Mouse (Mus musculus) spleen, embryonic (tissue): ENCODE data around the gene Aar2.

ENCODE experiments used
- CTCF ChIA-PET: fragments of 350-600 bp; sonication (Branson Sonifier 250); formaldehyde crosslinking; loops from one replicate; lab custom pipeline; 2022; lab: Charles Lee

The Aar2 gene

DNA sequence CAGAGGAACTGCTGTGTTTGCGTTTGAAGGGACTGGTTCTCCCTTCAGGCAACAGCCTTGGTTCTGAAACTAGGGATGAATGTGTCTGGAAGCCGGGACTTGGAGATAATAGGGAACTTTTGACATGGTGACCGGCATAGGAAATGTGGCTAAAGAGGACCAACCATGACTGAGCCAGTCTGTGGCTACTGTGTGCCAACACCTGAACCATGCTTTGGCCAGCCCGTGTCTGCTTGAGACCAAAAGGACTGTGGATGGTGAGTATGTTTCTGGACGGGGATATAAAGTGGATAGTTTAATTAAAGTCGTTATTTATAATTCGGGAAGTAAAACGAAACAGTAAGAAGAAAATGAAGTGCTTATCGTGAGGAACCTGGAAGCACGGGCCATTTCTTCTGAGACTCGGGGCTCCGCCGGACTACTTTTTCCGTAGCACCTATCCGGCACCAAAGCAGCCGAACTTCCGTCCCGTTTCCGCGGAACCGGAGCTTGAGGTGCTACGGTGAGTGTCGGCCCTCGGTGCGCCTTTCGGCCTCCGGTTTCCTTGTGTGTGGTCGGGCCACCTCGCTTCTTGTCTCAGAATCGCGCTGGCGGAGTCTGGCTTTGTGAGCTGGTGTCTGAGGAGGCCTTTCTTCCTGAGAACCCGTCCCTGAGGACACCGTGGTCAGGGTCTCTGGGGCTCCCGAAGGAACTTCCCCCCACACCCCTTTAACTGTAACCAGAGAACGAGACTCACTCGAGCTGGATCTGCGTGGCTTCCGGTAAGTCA, at the start of gene Aar2:
TSS of gene Aar2 (plus strand) at position 462 of the 769 bp plus-strand sequence.
- CTCF ChIA-PET, result interaction anchor here (0.6 kb wide), 1 partner anchor 262 kb away, joined by 3 read pairs; no protein-coding TSS in a partner anchor

DNA sequence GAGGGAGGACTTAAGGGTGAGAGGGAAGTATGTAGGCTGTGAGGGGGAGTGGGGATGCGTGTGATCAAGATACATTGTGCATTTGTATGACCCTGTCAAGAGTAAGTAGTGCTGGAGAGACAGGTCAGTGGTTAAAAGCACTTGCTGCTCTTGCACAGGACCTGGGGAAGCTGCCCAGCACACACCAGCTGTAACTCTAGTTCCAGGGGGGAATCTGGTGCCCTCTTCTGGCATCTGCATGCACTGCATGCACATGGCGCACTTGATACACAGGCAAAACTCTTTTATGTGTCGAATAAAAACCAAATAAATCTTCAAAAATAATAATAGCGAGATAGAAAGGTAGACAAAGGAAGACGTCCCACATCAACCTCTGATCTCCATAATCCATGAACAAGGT, 49.5 kb upstream of the Aar2 start:
- CTCF ChIA-PET, result interaction anchor here (0.6 kb wide), 1 partner anchor 1110 kb away, joined by 4 read pairs; no protein-coding TSS in a partner anchor

DNA sequence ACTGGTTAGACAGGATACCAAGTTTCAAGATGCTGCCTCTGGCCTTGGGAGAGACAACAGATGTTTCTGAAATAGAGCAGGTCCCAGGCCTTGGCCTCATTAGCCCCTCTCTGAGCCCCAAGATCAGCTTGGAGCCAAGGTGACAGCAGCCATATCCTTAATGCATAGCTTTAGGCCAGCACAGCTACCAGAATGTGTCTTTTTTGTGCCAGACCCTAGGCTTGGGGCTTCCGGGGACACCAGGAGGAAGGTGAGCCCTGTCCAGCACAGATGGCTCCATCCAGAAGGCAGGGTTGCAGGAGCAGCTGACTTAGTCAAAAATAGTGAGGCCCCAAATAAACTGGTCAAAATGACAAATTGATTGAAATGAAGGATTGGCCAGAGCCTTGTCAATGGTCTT, 46.4 kb upstream of the Aar2 start:
- CTCF ChIA-PET, result no interaction called here

DNA sequence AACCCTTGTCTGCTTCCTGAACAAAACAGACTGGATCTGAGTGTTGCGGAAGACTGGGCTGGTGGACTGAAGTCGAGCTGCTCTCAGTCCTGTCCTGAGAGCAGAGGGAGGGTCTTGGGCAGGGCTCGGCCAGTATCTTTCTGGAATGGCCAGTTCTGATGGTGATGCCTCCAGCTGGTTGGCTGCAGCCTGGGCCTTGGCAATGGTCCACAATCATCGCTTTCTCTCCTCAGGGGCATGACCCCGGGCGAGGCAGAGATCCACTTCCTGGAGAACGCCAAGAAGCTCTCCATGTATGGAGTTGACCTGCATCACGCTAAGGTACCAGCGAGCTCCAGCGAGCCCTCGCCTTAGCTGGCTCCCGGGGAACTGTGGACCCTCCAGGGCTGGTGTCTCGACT, 41.9 kb upstream of the Aar2 start:
- CTCF ChIA-PET, result no interaction called here

DNA sequence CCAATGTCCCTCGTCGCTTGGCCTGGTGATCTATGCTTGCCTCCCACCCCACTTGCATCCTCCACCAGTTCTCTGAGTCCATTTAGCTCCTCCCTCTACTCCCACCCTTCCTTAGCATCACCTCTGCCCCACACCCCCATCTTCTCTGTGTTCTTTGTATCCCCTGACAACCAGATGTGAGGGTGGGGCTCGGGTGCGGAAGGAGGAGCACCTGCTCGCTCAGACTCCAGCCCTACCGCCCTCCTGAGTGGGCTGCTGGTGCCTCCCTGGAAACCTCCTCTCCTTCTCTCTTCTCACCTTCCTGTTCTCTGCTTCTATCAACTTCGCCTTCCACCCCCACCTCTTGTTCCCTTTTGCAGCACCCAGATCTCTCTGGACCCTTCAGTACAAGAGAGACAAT, 35.4 kb upstream of the Aar2 start:
- CTCF ChIA-PET, result no interaction called here

DNA sequence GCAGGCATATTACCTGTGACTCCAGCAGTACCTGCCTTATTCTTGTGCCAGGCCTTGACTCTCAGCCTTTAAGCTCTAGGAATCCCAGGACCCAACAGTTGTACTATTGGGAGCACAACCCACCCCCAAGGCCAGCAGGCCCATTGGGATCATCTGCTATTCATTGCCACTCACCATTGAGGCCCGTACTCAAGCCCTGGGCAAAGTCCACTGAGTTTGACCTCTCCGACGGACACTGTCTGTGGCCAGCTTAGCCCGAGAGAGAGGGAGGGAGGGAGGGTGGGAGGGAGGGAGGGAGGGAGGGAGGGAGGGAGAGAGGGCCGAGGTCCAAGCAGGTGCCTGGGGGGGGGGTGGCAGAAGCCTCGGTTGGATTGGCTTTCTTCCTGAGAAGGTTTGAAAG, 34.8 kb upstream of the Aar2 start:
- CTCF ChIA-PET, result no interaction called here

DNA sequence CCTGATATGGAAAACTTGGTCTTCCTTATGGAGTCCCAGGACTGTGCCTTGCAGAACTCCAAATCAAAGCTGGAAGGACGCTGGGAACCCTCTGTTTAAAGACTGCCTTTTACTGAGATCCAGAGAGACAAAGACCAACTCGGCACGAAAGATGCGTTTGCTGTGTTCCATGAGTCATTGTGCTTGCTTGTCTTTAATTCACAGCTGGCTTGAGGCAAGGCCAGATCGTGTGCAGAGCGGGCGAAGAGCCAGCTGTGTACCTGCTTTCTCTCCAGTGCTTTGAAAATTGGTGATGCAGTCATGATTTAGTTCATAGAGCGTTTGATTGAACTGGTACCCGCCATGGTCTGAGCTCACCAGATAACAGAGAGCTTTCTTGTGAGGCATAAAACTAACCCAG, 32.3 kb upstream of the Aar2 start:
- CTCF ChIA-PET, result interaction anchor here (0.6 kb wide), 1 partner anchor 178 kb away, joined by 3 read pairs; no protein-coding TSS in a partner anchor

DNA sequence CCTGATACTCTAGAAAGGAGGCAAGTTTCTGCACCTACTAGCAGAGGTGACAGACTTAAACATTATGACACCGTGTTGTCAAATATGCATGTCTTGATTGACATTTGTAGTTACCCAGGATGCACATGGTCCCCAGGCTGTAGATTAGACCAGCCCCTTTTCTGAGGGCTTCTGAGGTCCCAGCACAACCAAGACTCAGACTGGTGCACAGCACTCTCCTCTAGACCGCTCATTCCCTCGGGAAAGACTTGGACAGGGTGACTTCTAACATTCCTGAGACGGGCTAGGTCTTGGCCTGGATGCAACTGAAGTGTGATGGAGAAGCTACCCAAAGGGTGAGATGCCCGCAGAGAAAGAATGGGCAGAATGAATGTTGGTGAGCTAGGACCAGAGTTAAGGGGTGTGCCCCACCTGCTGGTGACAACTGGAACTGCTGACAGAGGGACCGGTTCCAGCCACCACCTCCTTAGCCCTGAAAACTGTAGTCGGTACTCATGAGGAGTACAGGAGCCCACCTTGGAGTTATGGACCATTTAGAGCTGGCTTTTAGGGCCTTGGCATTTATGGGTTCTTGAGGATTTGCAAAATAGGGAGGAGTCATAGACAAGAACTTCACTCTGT, 31.7 kb upstream of the Aar2 start:
- CTCF ChIA-PET, result interaction anchor here (0.6 kb wide), 1 partner anchor 179 kb away, joined by 3 read pairs; no protein-coding TSS in a partner anchor

DNA sequence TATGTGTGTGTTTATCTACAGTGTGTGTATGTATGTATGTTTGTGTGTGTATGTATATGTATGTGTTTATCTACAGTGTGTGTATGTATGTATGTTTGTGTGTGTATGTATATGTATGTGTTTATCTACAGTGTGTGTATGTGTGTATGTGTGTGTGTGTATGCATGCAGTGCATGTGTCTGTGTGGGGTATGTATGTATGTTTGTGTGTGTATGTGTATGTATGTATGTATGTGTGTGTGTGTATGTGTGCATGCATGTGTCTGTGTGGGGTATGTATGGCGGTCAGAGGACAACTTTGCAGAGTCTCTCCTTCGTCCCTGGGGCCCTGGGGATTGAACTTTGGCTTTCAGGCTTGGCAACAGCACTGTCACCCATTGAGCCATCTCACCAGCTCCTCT, 30.7 kb upstream of the Aar2 start:
- CTCF ChIA-PET, result interaction anchor here (0.6 kb wide), 1 partner anchor 592 kb away, joined by 3 read pairs; no protein-coding TSS in a partner anchor

DNA sequence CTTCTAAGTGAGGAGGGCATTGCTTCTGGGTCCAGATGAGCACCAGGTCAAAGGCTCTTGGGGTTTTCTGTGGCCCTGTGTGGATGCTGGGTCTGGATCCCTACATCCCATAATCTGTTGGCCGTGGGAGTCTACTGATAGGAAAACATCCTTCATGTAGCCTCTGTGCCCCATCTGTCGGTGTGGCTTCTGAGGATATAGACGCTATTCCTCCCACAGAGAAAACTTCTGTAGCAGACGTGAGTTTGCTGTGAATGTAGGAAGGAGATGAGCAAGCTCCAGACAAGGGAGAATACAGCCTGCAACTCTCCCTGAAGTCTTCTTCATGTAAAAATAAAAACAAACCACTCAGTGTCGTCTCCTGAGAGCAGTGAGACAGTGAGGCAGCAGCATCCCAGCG, 29.1 kb upstream of the Aar2 start:
- CTCF ChIA-PET, result no interaction called here

DNA sequence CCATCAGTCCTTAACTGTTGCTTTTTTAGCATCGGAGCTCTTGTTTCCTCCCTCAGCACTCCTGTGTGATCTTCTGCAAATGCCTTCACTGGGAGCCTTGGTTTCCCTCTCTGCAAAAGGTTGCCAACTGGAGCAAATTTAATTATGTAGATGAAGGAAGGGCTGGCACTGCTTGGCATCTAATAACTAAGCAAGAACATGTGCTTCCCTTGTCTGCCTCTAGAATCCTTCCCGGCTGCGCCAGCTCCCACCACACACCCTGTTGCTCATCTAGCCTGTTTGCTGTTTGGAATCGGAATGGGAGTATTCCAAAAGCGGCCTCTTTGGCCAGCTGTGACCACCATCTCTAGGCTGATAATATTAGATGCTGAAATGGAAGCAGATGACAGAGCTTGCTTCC, 27.8 kb upstream of the Aar2 start:
- CTCF ChIA-PET, result no interaction called here

DNA sequence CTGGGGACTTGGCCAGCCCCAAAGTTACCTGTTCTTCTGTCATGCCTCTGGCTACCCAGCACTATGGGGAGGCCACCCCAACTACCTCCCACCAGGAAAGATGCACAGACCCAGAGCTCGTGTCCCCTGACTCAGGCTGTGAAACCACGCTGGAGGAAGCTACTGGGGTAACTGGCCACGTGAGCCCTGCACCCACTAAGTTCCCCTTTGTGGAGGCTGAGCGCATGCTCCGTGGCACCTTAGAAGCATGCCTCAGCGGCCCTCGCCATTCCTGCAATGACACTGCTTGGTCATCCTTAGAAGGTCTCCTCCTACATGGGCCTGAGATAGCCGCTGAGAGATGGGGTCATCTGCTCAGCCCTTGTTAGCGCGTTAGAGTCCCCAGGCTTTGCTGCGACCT, 24.4 kb upstream of the Aar2 start:
- CTCF ChIA-PET, result no interaction called here

DNA sequence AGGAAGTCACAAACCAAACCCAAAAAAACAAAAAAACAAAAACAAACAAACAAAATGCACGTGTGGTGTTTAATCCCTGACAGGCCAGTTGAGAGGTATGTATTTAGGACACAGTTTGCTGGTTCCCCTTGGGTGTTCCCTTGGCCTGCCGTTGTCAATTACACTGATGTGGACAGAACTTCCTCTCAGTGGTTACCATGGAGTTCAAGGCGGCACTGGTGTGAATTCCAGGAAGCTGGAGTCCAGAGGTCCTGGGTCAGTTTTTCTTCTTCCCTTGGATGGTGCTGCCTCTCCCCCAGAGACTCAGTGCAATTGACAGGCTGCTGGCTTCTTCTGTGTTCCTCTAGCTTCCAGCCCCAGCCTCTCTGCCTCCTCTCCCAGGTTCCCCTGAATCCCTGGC, 23.3 kb upstream of the Aar2 start:
- CTCF ChIA-PET, result no interaction called here

DNA sequence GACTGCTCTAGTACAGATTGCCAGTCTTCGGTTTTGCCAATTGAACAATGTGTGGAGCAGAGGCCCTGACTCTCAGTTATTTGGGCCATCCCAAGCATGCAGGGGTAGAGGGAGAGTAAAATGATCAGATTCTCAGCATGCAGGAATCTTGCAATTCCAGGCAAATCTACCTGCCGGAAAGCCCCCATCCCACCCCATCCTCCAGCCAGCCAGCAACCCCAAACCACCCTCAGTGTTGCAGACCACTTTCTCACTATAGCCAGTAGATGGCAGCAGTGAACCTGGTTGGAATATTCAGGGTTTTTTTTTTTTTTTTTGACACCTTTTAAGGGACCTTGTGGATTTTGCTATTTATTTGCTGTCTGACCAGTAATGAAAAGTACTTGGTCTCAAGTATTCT, 17.7 kb upstream of the Aar2 start:
- CTCF ChIA-PET, result interaction anchor here (0.7 kb wide), 1 partner anchor 231 kb away, joined by 10 read pairs; no protein-coding TSS in a partner anchor

DNA sequence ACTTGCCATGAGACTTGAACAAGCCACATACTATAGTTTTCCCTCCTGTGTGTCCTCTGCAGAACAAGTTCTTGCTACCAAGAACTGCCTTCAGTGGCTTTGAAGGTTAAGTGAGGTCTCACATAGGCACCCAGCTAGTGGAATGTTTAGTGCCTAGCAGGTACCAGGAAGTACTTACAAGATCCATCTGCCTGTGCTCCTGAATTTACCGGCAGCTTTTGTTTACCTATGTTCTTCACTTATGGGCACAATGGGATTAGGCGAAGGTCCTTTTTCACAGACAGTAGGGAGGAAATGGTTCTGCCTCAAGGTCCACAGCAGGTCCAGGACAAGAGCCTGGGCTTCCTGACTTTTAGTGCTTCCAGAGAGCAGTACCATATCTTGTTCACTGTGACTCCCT, 14.2 kb upstream of the Aar2 start:
- CTCF ChIA-PET, result no interaction called here

DNA sequence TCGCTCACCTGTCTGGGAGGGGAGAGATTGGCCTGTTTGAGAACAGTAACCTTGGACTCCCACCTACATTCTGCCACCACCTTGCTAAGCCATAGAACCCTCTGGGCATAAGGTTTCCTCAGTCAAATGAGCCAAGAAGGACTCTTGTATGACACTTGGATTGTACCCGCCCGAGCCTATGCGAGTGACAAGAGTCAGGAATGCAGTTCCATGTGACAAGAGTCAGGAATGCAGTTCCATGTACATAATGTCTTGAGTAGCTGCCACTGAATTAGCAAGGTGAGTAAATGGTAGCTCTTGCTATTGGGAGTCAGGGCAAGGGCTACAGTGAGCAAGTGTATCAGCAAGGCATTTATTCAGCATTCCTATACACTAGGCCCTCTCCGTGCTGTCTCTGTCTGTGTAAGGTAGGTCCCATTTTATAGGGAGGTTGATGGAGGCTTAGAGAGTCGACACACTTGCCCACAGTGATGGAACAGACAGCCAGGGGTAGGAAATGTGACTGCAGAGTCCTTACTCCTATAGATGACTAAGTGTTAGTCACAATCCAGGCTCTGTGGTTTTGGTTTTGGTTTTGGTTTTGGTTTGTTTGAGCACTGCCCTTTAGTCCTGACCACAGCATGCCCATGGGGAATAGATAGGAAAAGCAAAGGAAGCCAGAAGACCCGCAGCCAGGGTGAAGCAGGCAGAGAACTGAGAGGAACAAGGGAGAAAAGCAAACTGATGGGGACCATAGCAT, 8.4 kb upstream of the Aar2 start:
- CTCF ChIA-PET, result no interaction called here

DNA sequence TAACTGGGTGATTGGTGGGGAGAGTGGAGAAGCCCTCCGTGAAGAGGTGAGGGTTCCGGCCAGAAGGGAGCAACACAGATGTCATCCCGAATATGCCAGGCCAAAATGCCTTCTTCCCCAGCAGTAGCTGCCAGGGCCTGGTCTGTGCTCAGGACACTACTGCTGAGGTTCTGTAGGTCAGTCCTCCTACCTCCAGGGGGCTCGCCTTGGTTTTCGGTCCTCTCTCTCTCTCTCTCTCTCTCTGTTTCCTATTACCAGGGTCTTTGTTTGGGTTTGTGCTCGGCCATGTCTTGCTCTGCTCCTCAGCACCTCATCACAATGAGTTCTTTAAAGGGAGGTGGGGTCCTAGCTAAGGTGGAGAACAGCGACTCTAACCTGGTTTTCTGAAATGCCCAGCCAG, 6.4 kb upstream of the Aar2 start:
- CTCF ChIA-PET, result no interaction called here

DNA sequence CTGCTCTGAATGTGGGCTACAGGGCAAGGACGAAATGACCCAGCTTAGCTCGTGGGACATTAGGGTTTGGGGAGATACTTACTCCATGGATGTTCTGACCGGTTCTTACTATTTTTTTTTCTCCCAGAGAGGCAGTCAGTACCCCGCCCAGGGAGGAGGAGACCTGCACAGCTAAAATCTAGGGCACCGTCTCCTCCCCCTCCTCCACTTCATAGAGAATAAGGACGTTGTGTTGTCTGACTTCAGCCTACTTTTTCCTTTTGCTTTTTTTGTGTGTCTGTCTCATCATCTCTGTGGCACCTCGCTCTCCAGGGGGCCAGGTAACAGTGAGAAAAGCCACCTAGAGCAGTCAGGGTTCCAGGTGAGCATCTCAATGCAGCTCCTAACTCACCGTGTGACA, 5.0 kb upstream of the Aar2 start:
- CTCF ChIA-PET, result no interaction called here

DNA sequence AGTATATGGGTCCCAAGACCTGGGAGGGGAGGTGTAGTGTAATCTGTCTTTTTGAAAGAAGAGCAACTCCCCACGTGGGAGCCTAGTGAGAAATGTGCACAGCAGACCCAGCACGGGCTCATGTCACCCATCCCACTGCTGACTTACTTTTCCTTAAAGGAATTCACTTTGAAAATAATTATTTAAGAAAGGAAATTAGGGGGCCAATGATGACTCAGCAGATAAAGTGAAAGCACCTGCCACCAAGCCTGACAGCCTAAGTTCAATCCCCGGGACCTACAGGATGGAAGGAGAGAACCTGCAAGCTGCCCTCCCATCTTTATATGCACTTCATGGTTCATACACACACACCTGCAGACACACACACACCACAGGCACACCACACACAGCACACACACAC, 3.6 kb upstream of the Aar2 start:
- CTCF ChIA-PET, result no interaction called here

DNA sequence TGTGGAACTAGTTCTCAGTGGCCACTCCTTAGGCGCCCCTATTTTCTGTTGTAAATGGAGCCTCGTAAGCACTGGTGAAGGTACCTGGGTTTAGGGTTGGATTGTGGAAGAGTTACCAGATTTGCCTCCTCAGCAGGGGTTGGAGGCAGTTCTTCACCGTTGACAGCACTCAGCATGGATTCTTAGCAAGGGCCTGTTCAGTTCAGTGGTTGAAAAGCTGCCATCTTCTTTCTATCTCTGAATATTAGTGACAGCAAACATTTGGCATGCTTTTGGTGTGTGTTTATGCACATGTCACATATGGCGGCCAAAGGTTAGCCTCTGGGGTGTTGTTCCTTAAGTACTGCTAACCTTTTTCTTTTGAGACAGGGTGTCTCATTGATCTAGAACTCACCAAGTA, 5.0 kb downstream of the Aar2 start:
- CTCF ChIA-PET, result no interaction called here

DNA sequence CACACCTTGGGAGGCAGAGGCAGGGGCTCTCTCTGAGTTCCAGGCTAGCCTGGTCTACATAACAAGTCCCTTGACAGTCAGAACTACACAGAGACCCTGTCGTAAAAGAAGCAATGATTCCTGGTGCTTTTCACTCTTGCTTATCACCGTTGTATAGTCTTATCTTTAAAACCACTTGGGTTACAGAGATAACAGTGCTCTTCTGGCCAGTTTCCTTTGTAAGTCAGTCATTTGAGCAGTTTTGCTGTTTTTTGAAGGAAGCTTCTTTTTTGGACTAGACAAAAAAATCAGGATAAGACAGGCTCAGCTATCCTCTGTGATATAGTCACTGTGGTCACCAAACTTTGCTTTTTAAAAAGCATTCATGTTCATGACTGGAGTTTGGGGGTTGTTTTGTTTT, 14.4 kb downstream of the Aar2 start:
- CTCF ChIA-PET, result no interaction called here

DNA sequence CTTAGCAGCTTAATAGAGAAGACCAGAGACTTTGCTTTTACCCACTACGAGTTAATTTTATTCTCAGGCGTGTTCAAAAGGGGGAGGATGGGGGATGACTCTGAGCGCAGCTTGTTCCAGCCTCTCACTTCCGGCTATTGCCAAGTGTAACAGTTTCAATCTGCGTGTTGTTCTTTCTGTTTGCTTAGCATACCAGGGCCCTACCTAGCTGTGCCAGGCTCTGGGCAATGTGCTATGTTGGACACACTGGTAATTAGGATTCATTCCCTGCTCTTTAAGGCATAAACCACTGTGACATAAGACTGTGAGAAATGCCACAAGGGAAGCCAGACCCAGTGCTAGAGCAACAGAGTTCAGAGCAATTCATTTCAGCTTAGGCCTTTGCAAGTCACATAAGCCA, 16.2 kb downstream of the Aar2 start:
- CTCF ChIA-PET, result interaction anchor here (0.5 kb wide), 1 partner anchor 277 kb away, joined by 8 read pairs; no protein-coding TSS in a partner anchor
